Mouse (Mus musculus) cortical plate, adult 2 months (tissue): ENCODE data around the gene Ost4.

Experiments
- CTCF ChIP-seq: fragments of 200-500 bp; IDR thresholded peaks from 2 replicates; pipeline ENCODE4 v1.5.1; 2011; ENCODE audit warnings: mild to moderate bottlenecking, control low read depth, low read length; ENCODE audit not compliant: insufficient read depth; ENCODE audit errors: extremely low read depth
- POLR2A ChIP-seq: fragments of 200-500 bp; IDR thresholded peaks from 2 replicates; pipeline ENCODE4 v1.6.1; 2011; ENCODE audit warnings: mild to moderate bottlenecking, low read length, control low read depth; ENCODE audit not compliant: insufficient read depth; ENCODE audit errors: extremely low read depth

DNA sequence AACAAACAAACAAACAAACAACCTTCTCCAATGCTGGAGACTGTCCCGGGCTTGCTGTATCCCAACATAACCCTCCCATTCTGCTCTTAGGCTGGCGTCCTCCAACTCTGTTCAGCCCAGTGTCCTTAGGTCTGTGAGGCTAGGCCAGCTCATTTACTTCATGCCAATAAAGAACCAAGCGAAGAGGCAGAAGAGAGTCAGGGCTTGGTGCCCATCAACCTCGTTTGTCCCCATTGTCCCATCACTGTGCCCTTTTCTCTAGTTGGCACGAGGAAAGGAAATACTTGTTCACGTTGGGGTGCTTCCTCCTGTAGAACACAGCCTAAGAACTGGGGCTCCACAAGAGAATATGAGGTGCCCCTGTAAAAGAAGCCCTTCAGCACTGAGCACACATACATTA is 44.1 kb upstream of the Ost4 start:
- TF ChIP-seq CTCF (no peak), POLR2A (no peak)
